Mouse (Mus musculus) cerebellum, adult 2 months (tissue): ENCODE results near the gene Megf11. TPM values are rescaled to one million over a fixed set of nuclear protein-coding genes. Genes with fewer than 3 reads are reported as not detected.

Experiments used
- DNase-seq, 2 experiments: peaks; one replicate each; pipeline ENCODE4 v3.0.0; 2021
- H3K27ac ChIP-seq: fragments of 200-500 bp; 2 replicates; pipeline ENCODE4 v1.5.1; 2012; ENCODE audit warnings: low read length, control low read depth, inconsistent platforms; ENCODE audit not compliant: insufficient read depth
- H3K27me3 ChIP-seq: fragments of 200-500 bp; 2 replicates; pipeline ENCODE4 v1.6.1; 2012; ENCODE audit warnings: inconsistent platforms, mild to moderate bottlenecking, low read length, moderate library complexity; ENCODE audit not compliant: control insufficient read depth, insufficient read depth
- H3K4me1 ChIP-seq: fragments of 200-500 bp; 2 replicates; pipeline ENCODE4 v1.6.1; 2011; ENCODE audit warnings: low read length; ENCODE audit not compliant: control insufficient read depth, insufficient read depth
- H3K4me3 ChIP-seq: fragments of 200-500 bp; replicated peaks from 2 replicates; pipeline ENCODE3; 2011; ENCODE audit warnings: mild to moderate bottlenecking, low read depth, low read length, control low read depth; ENCODE audit not compliant: insufficient read depth
- CTCF ChIP-seq: fragments of 200-500 bp; IDR thresholded peaks from 2 replicates; pipeline ENCODE4 v1.5.1; 2011; ENCODE audit warnings: low read depth, mild to moderate bottlenecking, control low read depth, low read length, moderate library complexity, borderline replicate concordance; ENCODE audit not compliant: insufficient read depth
- POLR2A ChIP-seq: fragments of 200-500 bp; IDR thresholded peaks from 2 replicates; pipeline ENCODE4 v1.6.1; 2011; ENCODE audit warnings: low read length, control low read depth, borderline replicate concordance; ENCODE audit not compliant: insufficient read depth
- WGBS: fragments of 180-500 bp; shearing (Covaris S2); methylation state at CpG from one replicate; pipeline ENCODE4 v1.1.7; 2018; 5-methylcytosine and 5-hydroxymethylcytosine counted together
- polyA plus RNA-seq: library from polyadenylated mRNA; depleted of rRNA; stranded (reverse); fragments of >200 nt; gene quantifications from 2 replicates; pipeline ENCODE4 v1.2.3, GENCODE M21; 2012

Megf11 gene
- polyA plus RNA-seq, 1 experiment: 66.9 TPM

- Histone ChIP-seq H3K27me3 (no peaks in the 10 kb centered on the region), H3K4me3 (no peak overlapping the region), H3K27ac (no peak overlapping the region), H3K4me1 (no peaks in the 10 kb centered on the region; the same call in 1 of the 2 replicates)
- TF ChIP-seq CTCF (no peak), POLR2A (no peak)
- DNase-seq: no peak
- 69% methylated on average over 5 of the region's 5 CpGs for WGBS
Observed at GRCm38 (mm10) chr9:64345931-64346330, 39.5 kb upstream of the Megf11 start.

- Histone ChIP-seq H3K27ac (no peak overlapping the region), H3K27me3 (no peaks in the 10 kb centered on the region), H3K4me1 (no peaks in the 10 kb centered on the region), H3K4me3 (no peak overlapping the region)
- TF ChIP-seq CTCF (no peak), POLR2A (no peak)
- peak in 1 of 2 experiments; percentile 23 for DNase-seq
- WGBS: 0% methylated on average over 1 of the region's 1 CpGs
Observed at GRCm38 (mm10) chr9:64347377-64347776, 38.0 kb upstream of the Megf11 start.

- Histone ChIP-seq H3K4me1 (no peaks in the 10 kb centered on the region), H3K27ac (no peak overlapping the region), H3K4me3 (no peak overlapping the region), H3K27me3 (no peaks in the 10 kb centered on the region)
- WGBS: 81% methylated on average over 5 of the region's 5 CpGs
- no peak for DNase-seq
- TF ChIP-seq POLR2A: no peak
- TF ChIP-seq CTCF: no peak
Observed at GRCm38 (mm10) chr9:64349490-64349889, 35.9 kb upstream of the Megf11 start.

- H3K4me3 ChIP-seq: no peak overlapping the region
- H3K27me3 ChIP-seq: no peaks in the 10 kb centered on the region
Observed at GRCm38 (mm10) chr9:64351191-64351590, 34.2 kb upstream of the Megf11 start.

GRCm38 (mm10) chr9:64355627-64356026 lies 29.8 kb upstream of the Megf11 start:
- H3K4me1 ChIP-seq: no peaks in the 10 kb centered on the region
- 94% methylated on average over 7 of the region's 7 CpGs for WGBS
- H3K4me3 ChIP-seq: no peak overlapping the region
- no peak for DNase-seq
- no peak for TF ChIP-seq CTCF
- H3K27ac ChIP-seq: no peak overlapping the region
- H3K27me3 ChIP-seq: no peaks in the 10 kb centered on the region

More at GRCm38 (mm10) chr9:64351191-64351590, 34.2 kb upstream of the Megf11 start:
- DNase-seq: no peak
- Histone ChIP-seq H3K27ac (no peak overlapping the region), H3K4me1 (no peaks in the 10 kb centered on the region)
- WGBS: 56% methylated on average over 3 of the region's 3 CpGs
- TF ChIP-seq POLR2A (no peak), CTCF (peak; percentile 27; the same call in 1 of the 2 replicates)

GRCm38 (mm10) chr9:64361231-64361950 lies 24.0 kb upstream of the Megf11 start:
- 89% methylated on average over 9 of the region's 9 CpGs for WGBS
- Histone ChIP-seq H3K27me3 (no peaks in the 10 kb centered on the region; the same call in 1 of the 2 replicates), H3K4me1 (no peaks in the 10 kb centered on the region), H3K4me3 (no peak overlapping the region), H3K27ac (no peak overlapping the region)
- DNase-seq: no peak
- TF ChIP-seq POLR2A: no peak
- no peak for TF ChIP-seq CTCF

- 79% methylated on average over 7 of the region's 7 CpGs for WGBS
- H3K4me1 ChIP-seq: no peaks in the 10 kb centered on the region
Observed at GRCm38 (mm10) chr9:64369871-64370270, 15.6 kb upstream of the Megf11 start.

GRCm38 (mm10) chr9:64371305-64371819 lies 14.1 kb upstream of the Megf11 start:
- Histone ChIP-seq H3K4me1 (no peaks in the 10 kb centered on the region), H3K27ac (no peak overlapping the region), H3K4me3 (no peak overlapping the region), H3K27me3 (no peaks in the 10 kb centered on the region; the same call in 1 of the 2 replicates)
- 66% methylated on average over 11 of the region's 11 CpGs for WGBS
- DNase-seq: no peak
- TF ChIP-seq POLR2A (no peak), CTCF (no peak)

More at GRCm38 (mm10) chr9:64369871-64370270, 15.6 kb upstream of the Megf11 start:
- no peak for TF ChIP-seq CTCF
- no peak for TF ChIP-seq POLR2A
- no peak overlapping the region for H3K4me3 ChIP-seq
- H3K27ac ChIP-seq: no peak overlapping the region
- no peaks in the 10 kb centered on the region; the same call in 1 of the 2 replicates for H3K27me3 ChIP-seq
- no peak for DNase-seq
